Mouse (Mus musculus) thymus, adult 2 months (tissue): ENCODE results near the gene Sox12. TPM values are rescaled to one million over a fixed set of nuclear protein-coding genes. Genes with fewer than 3 reads are reported as not detected.

Experiments used
- DNase-seq: peaks from one replicate; pipeline ENCODE4 v3.0.0; 2021
- H3K27ac ChIP-seq: fragments of 200-500 bp; 2 replicates; pipeline ENCODE4 v1.5.1; 2012; ENCODE audit warnings: low read length, control low read depth; ENCODE audit not compliant: control insufficient read depth, insufficient read depth
- H3K27me3 ChIP-seq: fragments of 200-500 bp; 2 replicates; pipeline ENCODE4 v1.6.1; 2012; ENCODE audit warnings: mild to moderate bottlenecking, low read length, moderate library complexity, mixed read lengths; ENCODE audit not compliant: control insufficient read depth, insufficient read depth
- H3K36me3 ChIP-seq: fragments of 200-500 bp; 2 replicates; pipeline ENCODE4 v1.6.1; 2012; ENCODE audit warnings: mild to moderate bottlenecking, low read length, moderate library complexity; ENCODE audit not compliant: control insufficient read depth, insufficient read depth
- H3K4me1 ChIP-seq: fragments of 200-500 bp; replicated peaks from 2 replicates; pipeline ENCODE4 v1.6.1; 2012; ENCODE audit warnings: low read length; ENCODE audit not compliant: control insufficient read depth, insufficient read depth
- H3K4me3 ChIP-seq: fragments of 200-500 bp; 2 replicates; pipeline ENCODE4 v1.5.1; 2012; ENCODE audit warnings: mild to moderate bottlenecking, low read length, control low read depth, moderate library complexity; ENCODE audit not compliant: control insufficient read depth, insufficient read depth
- CTCF ChIP-seq: fragments of 200-500 bp; IDR thresholded peaks from 2 replicates; pipeline ENCODE4 v1.5.1; 2012; ENCODE audit warnings: mild to moderate bottlenecking, control low read depth, low read length, moderate library complexity, borderline replicate concordance; ENCODE audit not compliant: control insufficient read depth, poor library complexity, insufficient read depth; ENCODE audit errors: extremely low read depth
- POLR2A ChIP-seq: fragments of 200-500 bp; IDR thresholded peaks from 2 replicates; pipeline ENCODE4 v1.6.1; 2012; ENCODE audit warnings: mild to moderate bottlenecking, low read length, control low read depth, moderate library complexity; ENCODE audit not compliant: control insufficient read depth, poor library complexity, insufficient read depth; ENCODE audit errors: extremely low read depth
- WGBS: fragments of 180-500 bp; shearing (Covaris S2); methylation state at CpG from one replicate; pipeline ENCODE4 v1.1.7; 2018; 5-methylcytosine and 5-hydroxymethylcytosine counted together
- polyA plus RNA-seq: library from polyadenylated mRNA; depleted of rRNA; stranded (reverse); fragments of >200 nt; gene quantifications from 2 replicates; pipeline ENCODE4 v1.2.3, GENCODE M21; 2012

Sox12 gene
- polyA plus RNA-seq, 1 experiment, result 4.5 TPM

DNA sequence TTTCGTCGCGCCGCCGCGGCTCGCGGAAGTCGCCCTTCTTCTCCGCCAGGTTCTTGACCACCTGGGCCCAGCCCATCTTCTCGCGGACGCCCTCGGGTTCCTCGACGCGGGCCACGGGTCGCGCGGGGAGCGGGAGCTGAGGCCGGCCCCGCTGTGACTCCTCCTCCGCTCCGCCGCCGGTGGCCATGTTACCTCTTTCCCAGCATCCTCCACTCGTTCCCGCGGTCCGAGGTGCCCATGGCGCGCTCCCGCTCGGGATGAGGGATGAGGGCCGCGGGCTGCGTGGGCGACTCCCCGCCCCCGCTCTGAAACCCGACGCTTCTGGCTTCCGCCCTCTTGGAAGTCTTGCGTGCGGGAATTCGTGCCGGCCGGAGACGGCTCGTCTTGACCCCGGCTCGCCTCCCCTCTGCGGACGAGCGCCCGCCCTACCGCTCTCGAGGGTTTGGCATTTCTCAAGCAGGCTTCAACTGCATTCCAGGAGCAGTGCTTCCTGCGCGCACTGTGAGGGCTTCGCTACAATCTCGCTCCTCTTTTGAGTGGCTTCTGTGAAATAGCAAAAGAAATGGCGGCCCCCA lies 16.8 kb upstream of the Sox12 start, which contains the start of gene Zcchc3:
Gene Zcchc3, minus strand, starts transcription at position 437 of the 575 bp plus-strand sequence.
- TF ChIP-seq POLR2A, result no peak
- no peak for TF ChIP-seq CTCF
- 1% methylated on average over 65 of the region's 65 CpGs for WGBS
- no peaks in the 10 kb centered on the region for H3K36me3 ChIP-seq
- DNase-seq, result peak; percentile 25
- H3K27ac ChIP-seq, result no peak within 1 kb of the TSS
- H3K4me3 ChIP-seq, result peak within 1 kb of the TSS; percentile 66
- peaks cover 7% of the 10 kb centered on the region for H3K27me3 ChIP-seq
- peaks cover 8% of the 10 kb centered on the region; the same call in 1 of the 2 replicates for H3K4me1 ChIP-seq

DNA sequence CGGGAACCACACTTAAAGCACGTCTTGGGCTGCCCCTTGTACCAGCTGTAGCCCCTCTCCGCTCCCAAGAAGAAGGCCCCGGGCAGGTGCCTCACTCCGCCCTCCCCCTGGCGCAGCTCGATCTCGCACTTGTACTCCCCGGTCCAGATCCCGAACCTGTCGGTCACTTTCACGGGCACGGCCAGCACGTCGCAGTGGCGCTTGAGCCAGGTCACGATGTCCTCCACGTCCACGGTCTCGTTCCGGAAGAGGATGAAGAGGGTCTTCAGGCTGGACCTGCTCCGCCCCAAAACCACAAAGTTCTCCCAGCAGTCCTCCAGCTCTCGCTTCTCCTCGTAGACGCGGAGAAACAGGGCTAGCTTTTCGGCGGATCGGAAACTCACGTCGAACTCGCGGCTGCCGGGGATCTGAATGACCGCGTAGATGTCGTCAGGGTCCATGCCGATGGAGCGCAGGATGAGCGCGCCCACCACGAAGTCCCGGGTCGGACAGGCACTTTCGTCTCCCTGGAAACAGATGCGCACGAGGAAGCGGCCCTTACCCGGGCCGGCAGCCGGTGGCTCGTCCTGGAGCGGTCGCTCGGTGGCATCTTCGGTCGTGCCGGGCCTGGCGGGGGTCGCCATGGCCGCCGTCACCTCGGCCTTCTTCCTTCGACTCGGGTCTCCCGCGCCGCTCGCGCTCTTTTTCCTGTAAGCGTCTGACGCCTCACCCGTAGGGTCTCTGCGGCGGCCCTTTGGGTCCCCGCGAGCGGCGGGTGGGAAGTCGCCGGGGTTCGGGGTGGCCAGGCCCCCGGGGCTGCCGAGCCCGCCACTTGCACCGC lies 16.1 kb upstream of the Sox12 start:
- 15% methylated on average over 86 of the region's 86 CpGs for WGBS
- TF ChIP-seq CTCF, result no peak
- TF ChIP-seq POLR2A, result no peak
- no peak for DNase-seq
- peaks cover 8% of the 10 kb centered on the region; the same call in 1 of the 2 replicates for H3K4me1 ChIP-seq
- H3K4me3 ChIP-seq, result peak overlapping the region; percentile 66
- H3K36me3 ChIP-seq, result no peaks in the 10 kb centered on the region
- H3K27me3 ChIP-seq, result peaks cover 7% of the 10 kb centered on the region
- no peak overlapping the region for H3K27ac ChIP-seq

DNA sequence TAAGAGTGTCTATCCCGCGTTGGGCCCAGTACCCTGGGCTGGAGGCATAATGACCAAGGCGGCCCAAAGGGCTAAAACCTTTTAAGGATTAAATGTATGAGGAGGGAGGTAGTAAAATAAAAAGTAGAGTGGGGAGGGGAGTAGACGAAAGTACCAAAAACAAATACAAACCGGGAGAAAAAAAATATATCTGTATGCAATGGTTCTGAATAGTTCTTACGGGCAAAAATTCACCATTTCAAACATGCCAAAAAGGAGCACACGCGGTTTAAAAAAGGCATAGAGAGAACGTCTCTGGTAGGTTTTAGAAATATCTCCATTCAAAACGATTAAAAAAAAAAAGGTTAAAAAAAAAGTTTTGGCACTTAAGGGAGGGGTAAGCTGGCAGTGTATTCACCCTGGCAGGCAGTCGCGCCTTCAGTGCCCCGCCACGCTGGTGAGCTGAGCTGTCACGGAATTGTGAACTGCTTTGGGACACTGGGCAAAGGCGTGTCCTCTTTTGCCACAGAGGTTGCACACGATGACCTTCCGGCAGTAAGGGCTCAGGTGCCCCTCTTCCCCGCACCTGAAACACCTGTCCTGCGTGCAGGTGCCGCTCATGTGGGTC lies 15.4 kb upstream of the Sox12 start:
- TF ChIP-seq CTCF (no peak), POLR2A (no peak)
- WGBS, result 80% methylated on average over 21 of the region's 21 CpGs

DNA sequence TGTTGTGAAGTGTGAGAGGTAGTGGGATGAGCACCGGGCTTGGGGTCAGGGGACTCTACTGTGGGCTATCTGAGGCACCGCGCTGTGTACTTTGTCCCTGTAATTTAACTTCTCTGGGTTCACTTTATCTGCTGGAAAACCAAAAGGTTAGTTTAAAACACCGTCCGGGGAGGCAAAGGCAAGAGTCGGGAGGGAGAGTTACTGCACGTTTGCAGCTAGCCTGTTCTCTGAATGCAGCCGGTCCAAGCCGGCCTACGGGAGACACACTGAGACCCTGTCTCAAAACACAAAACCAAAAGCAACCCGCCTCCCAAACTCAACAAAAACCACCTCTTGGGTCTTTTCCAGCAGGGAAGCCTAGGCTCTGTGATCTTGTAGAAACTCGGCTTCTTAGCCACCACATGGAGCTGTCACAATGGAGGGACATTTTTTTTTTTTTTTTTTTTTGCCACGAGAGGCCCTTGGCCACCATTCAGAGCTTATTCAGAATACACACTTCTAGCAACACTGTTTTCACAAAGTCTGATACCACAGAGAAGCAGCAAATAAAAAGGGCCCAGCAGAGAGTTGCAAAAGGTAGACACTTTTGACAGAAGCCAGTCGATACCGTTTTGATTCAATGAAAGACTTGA lies 14.8 kb upstream of the Sox12 start:
- Histone ChIP-seq H3K4me1 (peaks cover 8% of the 10 kb centered on the region; the same call in 1 of the 2 replicates), H3K4me3 (no peak overlapping the region), H3K27ac (no peak overlapping the region), H3K27me3 (peaks cover 7% of the 10 kb centered on the region), H3K36me3 (no peaks in the 10 kb centered on the region)
- DNase-seq, result no peak
- 91% methylated on average over 15 of the region's 15 CpGs for WGBS
- TF ChIP-seq CTCF, result no peak
- TF ChIP-seq POLR2A, result no peak

More for the DNA sequence above, 15.4 kb upstream of the Sox12 start:
- Histone ChIP-seq H3K27me3 (peaks cover 7% of the 10 kb centered on the region), H3K27ac (no peak overlapping the region), H3K36me3 (no peaks in the 10 kb centered on the region), H3K4me3 (no peak overlapping the region), H3K4me1 (peaks cover 8% of the 10 kb centered on the region; the same call in 1 of the 2 replicates)
- no peak for DNase-seq

DNA sequence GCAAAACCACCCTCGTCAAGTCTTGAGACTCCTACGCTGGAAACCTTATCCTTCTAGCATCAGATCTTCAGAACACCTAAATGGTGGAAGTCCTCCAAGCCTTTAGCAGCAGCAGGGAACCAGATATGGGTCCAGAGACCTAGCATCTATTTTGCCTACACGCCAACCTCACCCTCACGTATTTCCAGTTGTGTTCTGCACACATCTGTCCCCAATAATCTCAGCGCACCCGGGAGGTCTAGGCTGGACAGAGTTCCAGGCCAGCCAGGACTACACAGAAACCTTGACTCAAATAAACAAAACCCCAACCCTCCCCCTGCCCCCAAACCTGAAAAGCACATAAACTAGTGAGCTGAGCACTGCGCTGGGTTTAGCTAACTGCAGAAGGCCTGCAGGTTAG lies 13.6 kb upstream of the Sox12 start:
- Histone ChIP-seq H3K36me3 (no peaks in the 10 kb centered on the region), H3K4me3 (no peak overlapping the region), H3K27ac (no peak overlapping the region), H3K27me3 (peaks cover 7% of the 10 kb centered on the region), H3K4me1 (peaks cover 8% of the 10 kb centered on the region; the same call in 1 of the 2 replicates)
- TF ChIP-seq POLR2A (no peak), CTCF (no peak)
- no peak for DNase-seq
- WGBS, result 91% methylated on average over 7 of the region's 7 CpGs

DNA sequence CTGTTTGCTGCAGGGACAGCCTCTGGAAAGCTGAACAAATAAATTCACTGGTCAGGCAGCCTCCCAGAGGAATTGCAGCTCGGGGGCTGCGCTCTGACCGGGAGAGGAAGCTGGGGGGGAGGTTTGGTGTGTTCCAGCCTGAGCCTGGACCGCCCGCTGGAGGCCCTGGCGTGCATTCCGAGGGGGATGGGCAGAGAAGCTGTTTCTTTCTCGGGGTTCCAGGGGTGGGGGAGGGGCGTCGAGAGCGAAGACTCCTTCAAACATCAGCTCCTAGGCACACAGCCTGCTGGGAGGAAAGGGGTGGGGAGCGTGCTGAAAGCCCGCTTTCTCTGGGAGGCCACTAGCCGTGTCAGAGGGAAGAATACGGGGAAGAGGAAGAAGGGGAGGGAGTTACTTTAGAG lies 13.1 kb upstream of the Sox12 start:
- H3K4me3 ChIP-seq, result no peak overlapping the region
- no peaks in the 10 kb centered on the region for H3K36me3 ChIP-seq
- peaks cover 7% of the 10 kb centered on the region for H3K27me3 ChIP-seq
- WGBS, result 68% methylated on average over 15 of the region's 15 CpGs
- no peak overlapping the region for H3K27ac ChIP-seq
- peaks cover 13% of the 10 kb centered on the region for H3K4me1 ChIP-seq
- no peak for DNase-seq
- TF ChIP-seq POLR2A, result no peak
- no peak for TF ChIP-seq CTCF
